Mouse (Mus musculus) midbrain, embryonic 11.5 days (tissue): ENCODE measurements around the gene Sft2d1. TPM values are rescaled to one million over a fixed set of nuclear protein-coding genes. Genes with fewer than 3 reads are reported as not detected.
A peak's percentile ranks its signal among the peaks of the same experiment; 100 is the strongest.

Experiments
- ATAC-seq: fragments of 200-750 bp; cut with Nextera tagmentation; 2 replicates; pipeline ENCODE4 v1.8.0; 2017; ENCODE audit warnings: moderate TSS enrichment, moderate library complexity; ENCODE audit not compliant: low FRiP score
- DNase-seq: peaks from one replicate; pipeline ENCODE4 v3.0.0; 2015; ENCODE audit warnings: low spot score; ENCODE audit errors: missing footprints
- H3K27ac ChIP-seq: fragments of 300-500 bp; sonication (generic); 2 replicates; pipeline ENCODE4 v1.5.1; 2014; ENCODE audit warnings: low read depth, low read length
- H3K27me3 ChIP-seq: fragments of 300-500 bp; sonication (generic); 2 replicates; pipeline ENCODE4 v1.6.1; 2014; ENCODE audit warnings: mild to moderate bottlenecking, low read length, moderate library complexity, mixed read lengths; ENCODE audit not compliant: control insufficient read depth, insufficient read depth
- H3K36me3 ChIP-seq: fragments of 300-500 bp; sonication (generic); 2 replicates; pipeline ENCODE4 v1.6.1; 2014; ENCODE audit warnings: mild to moderate bottlenecking, low read length, moderate library complexity, mixed read lengths; ENCODE audit not compliant: control insufficient read depth, insufficient read depth
- H3K4me1 ChIP-seq: fragments of 300-500 bp; sonication (generic); 2 replicates; pipeline ENCODE4 v1.6.1; 2014; ENCODE audit warnings: low read length; ENCODE audit not compliant: control insufficient read depth, insufficient read depth
- H3K4me2 ChIP-seq: fragments of 300-500 bp; sonication (generic); 2 replicates; pipeline ENCODE4 v1.6.1; 2014; ENCODE audit warnings: mild to moderate bottlenecking, moderate library complexity
- H3K4me3 ChIP-seq: fragments of 300-500 bp; sonication (generic); 2 replicates; pipeline ENCODE4 v1.5.1; 2014; ENCODE audit warnings: low read depth, low read length
- H3K9ac ChIP-seq: fragments of 300-500 bp; sonication (generic); 2 replicates; pipeline ENCODE4 v1.6.1; 2014; ENCODE audit warnings: low read length
- H3K9me3 ChIP-seq: fragments of 300-500 bp; sonication (generic); 2 replicates; pipeline ENCODE4 v1.6.1; 2016; ENCODE audit warnings: low read length; ENCODE audit not compliant: control insufficient read depth
- WGBS: fragments of 180-500 bp; shearing (Covaris S2); extraction: QIAGEN DNeasy Blood & Tissue Kit; methylation state at CpG from one replicate; pipeline ENCODE4 v1.1.7; 2014; 5-methylcytosine and 5-hydroxymethylcytosine counted together
- polyA plus RNA-seq: library from polyadenylated mRNA; unstranded; fragments of >200 nt; fragmentation: Nextera tagmentation; extraction: Ambion mirVana; gene quantifications from 2 replicates; pipeline ENCODE4 v1.2.1, GENCODE M21; 2014

The Sft2d1 gene
- polyA plus RNA-seq, 1 experiment from 2014 or later = 68.2 TPM

GRCm38 (mm10) chr17:8282821-8283525, 27.9 kb upstream of the Sft2d1 start, which contains the start of gene Mpc1:
Gene Mpc1, plus strand, starts transcription at chr17:8282904.
- Histone ChIP-seq H3K27ac (peak within 1 kb of the TSS; percentile 27; the same call in 1 of the 2 replicates), H3K4me3 (peak within 1 kb of the TSS; percentile 80), H3K4me1 (peaks cover 7% of the 10 kb centered on the region), H3K27me3 (peaks cover 2% of the 10 kb centered on the region; the same call in 1 of the 2 replicates), H3K36me3 (no peaks in the 10 kb centered on the region), H3K9me3 (no peaks in the 10 kb centered on the region), H3K4me2 (peak within 1 kb of the TSS; percentile 100), H3K9ac (peak within 1 kb of the TSS; percentile 80)
- DNase-seq (peak; percentile 94), ATAC-seq (peak; percentile 4; the same call in 1 of the 2 replicates)
- 3% methylated on average over 33 of the region's 35 CpGs for WGBS

- Histone ChIP-seq H3K4me2 (peak overlapping the region; percentile 100), H3K36me3 (no peaks in the 10 kb centered on the region), H3K9me3 (no peaks in the 10 kb centered on the region), H3K9ac (peak overlapping the region; percentile 80), H3K4me3 (peak overlapping the region; percentile 80), H3K27me3 (peaks cover 2% of the 10 kb centered on the region; the same call in 1 of the 2 replicates), H3K27ac (peak overlapping the region; percentile 27; the same call in 1 of the 2 replicates), H3K4me1 (peaks cover 7% of the 10 kb centered on the region)
- DNase-seq (peak; percentile 99), ATAC-seq (peak; percentile 98)
- WGBS = under 1% methylated on average over 77 of the region's 77 CpGs
Observed at GRCm38 (mm10) chr17:8283526-8284253, 27.2 kb upstream of the Sft2d1 start.

- no peaks in the 10 kb centered on the region for H3K36me3 ChIP-seq
- ATAC-seq (no peak; the same call in 1 of the 2 replicates), DNase-seq (peak; percentile 93)
- peaks cover 2% of the 10 kb centered on the region; the same call in 1 of the 2 replicates for H3K27me3 ChIP-seq
- H3K4me3 ChIP-seq = peak overlapping the region; percentile 80
- peak overlapping the region; percentile 100 for H3K4me2 ChIP-seq
- peaks cover 7% of the 10 kb centered on the region for H3K4me1 ChIP-seq
- H3K9me3 ChIP-seq = no peaks in the 10 kb centered on the region
- H3K9ac ChIP-seq = peak overlapping the region; percentile 73
- WGBS = under 1% methylated on average over 32 of the region's 32 CpGs
- H3K27ac ChIP-seq = no peak overlapping the region
Observed at GRCm38 (mm10) chr17:8284254-8284661, 26.6 kb upstream of the Sft2d1 start.

GRCm38 (mm10) chr17:8285056-8285455, 25.8 kb upstream of the Sft2d1 start:
- no peak overlapping the region for H3K4me3 ChIP-seq

GRCm38 (mm10) chr17:8286987-8287386, 23.9 kb upstream of the Sft2d1 start:
- no peaks in the 10 kb centered on the region for H3K36me3 ChIP-seq
- H3K27me3 ChIP-seq = peaks cover 2% of the 10 kb centered on the region; the same call in 1 of the 2 replicates
- H3K4me1 ChIP-seq = peaks cover 7% of the 10 kb centered on the region
- no peak for DNase-seq
- H3K4me2 ChIP-seq = no peak overlapping the region
- no peaks in the 10 kb centered on the region for H3K9me3 ChIP-seq
- ATAC-seq = no peak
- 86% methylated on average over 4 of the region's 4 CpGs for WGBS
- H3K9ac ChIP-seq = no peak overlapping the region
- no peak overlapping the region for H3K4me3 ChIP-seq
- H3K27ac ChIP-seq = no peak overlapping the region

More at GRCm38 (mm10) chr17:8285056-8285455, 25.8 kb upstream of the Sft2d1 start:
- Histone ChIP-seq H3K9me3 (no peaks in the 10 kb centered on the region), H3K36me3 (no peaks in the 10 kb centered on the region), H3K4me2 (peak overlapping the region; percentile 100; the same call in 1 of the 2 replicates), H3K9ac (no peak overlapping the region), H3K4me1 (peaks cover 7% of the 10 kb centered on the region), H3K27ac (no peak overlapping the region), H3K27me3 (peaks cover 2% of the 10 kb centered on the region; the same call in 1 of the 2 replicates)
- no peak for ATAC-seq
- DNase-seq = no peak
- 39% methylated on average over 8 of the region's 8 CpGs for WGBS

GRCm38 (mm10) chr17:8289993-8290679, 20.8 kb upstream of the Sft2d1 start:
- 93% methylated on average over 3 of the region's 3 CpGs for WGBS
- Histone ChIP-seq H3K4me3 (no peak overlapping the region), H3K27me3 (peaks cover under 1% of the 10 kb centered on the region; the same call in 1 of the 2 replicates), H3K27ac (no peak overlapping the region), H3K9me3 (no peaks in the 10 kb centered on the region), H3K36me3 (no peaks in the 10 kb centered on the region), H3K9ac (no peak overlapping the region), H3K4me1 (no peaks in the 10 kb centered on the region), H3K4me2 (no peak overlapping the region)
- DNase-seq = no peak
- no peak for ATAC-seq

- no peaks in the 10 kb centered on the region for H3K27me3 ChIP-seq
- H3K4me2 ChIP-seq = no peak overlapping the region
- DNase-seq = no peak
- no peaks in the 10 kb centered on the region for H3K9me3 ChIP-seq
- no peaks in the 10 kb centered on the region for H3K36me3 ChIP-seq
- no peak overlapping the region for H3K9ac ChIP-seq
- H3K27ac ChIP-seq = no peak overlapping the region
- H3K4me1 ChIP-seq = no peaks in the 10 kb centered on the region
- no peak for ATAC-seq
- H3K4me3 ChIP-seq = no peak overlapping the region
Observed at GRCm38 (mm10) chr17:8290736-8291135, 20.2 kb upstream of the Sft2d1 start.

GRCm38 (mm10) chr17:8295825-8296224, 15.1 kb upstream of the Sft2d1 start:
- no peak overlapping the region for H3K27ac ChIP-seq
- H3K4me1 ChIP-seq = no peaks in the 10 kb centered on the region
- no peak for DNase-seq
- H3K9ac ChIP-seq = no peak overlapping the region
- no peaks in the 10 kb centered on the region for H3K36me3 ChIP-seq
- no peak for ATAC-seq
- H3K27me3 ChIP-seq = no peaks in the 10 kb centered on the region
- no peaks in the 10 kb centered on the region for H3K9me3 ChIP-seq
- no peak overlapping the region for H3K4me3 ChIP-seq
- no peak overlapping the region for H3K4me2 ChIP-seq
